ENCODE assay signal across 9 mouse cellular contexts in genomic region chr10:95729890-95730289, GRCm38 (mm10). TPM values are rescaled to one million over a fixed set of nuclear protein-coding genes. Genes with fewer than 3 reads are reported as not detected.
DNase-seq lines count a peak whose midpoint lies in the region; ATAC-seq lines count a peak whose summit lies in the region.
"Had no signal": no experiment of that assay in that cellular context is flagged by ENCODE, and none has a peak within 500 bp of the region (broad histone marks: within the 10 kb centered on the region; RNA-seq: fewer than 3 reads in every experiment).

No protein-coding gene starts in this region.

- no peaks in the 10 kb centered on the region for H3K36me3 ChIP-seq in hindbrain, embryonic 14.5 days (replicated peaks; ENCODE audit: control insufficient read depth, insufficient read depth)
- no peaks in the 10 kb centered on the region for H3K36me3 ChIP-seq in limb, embryonic 11.5 days (ENCODE audit: control insufficient read depth, insufficient read depth, low read length)

- no peaks in the 10 kb centered on the region for H3K9me3 ChIP-seq in hindbrain, embryonic 14.5 days (ENCODE audit: control insufficient read depth, low read length)
- H3K9me3 ChIP-seq in limb, embryonic 11.5 days (ENCODE audit: control insufficient read depth, low read length): no peaks in the 10 kb centered on the region

- H3K4me1 ChIP-seq in hindbrain, embryonic 14.5 days (replicated peaks; ENCODE audit: control insufficient read depth, insufficient read depth, low read length): no peaks in the 10 kb centered on the region
- peaks cover 18% of the 10 kb centered on the region; the same call in 1 of the 2 replicates for H3K4me1 ChIP-seq in limb, embryonic 11.5 days (ENCODE audit: control insufficient read depth, insufficient read depth, low read length)

- peak; percentile 81; the same call in 1 of the 2 replicates for ATAC-seq in hindbrain, embryonic 14.5 days (ENCODE audit: low FRiP score)
- peak; percentile 94 for ATAC-seq in limb, embryonic 11.5 days (ENCODE audit: insufficient number of reproducible peaks, low FRiP score, low TSS enrichment, low read depth)

- H3K4me2 ChIP-seq in hindbrain, embryonic 14.5 days (replicated peaks): no peak overlapping the region
- peak overlapping the region; percentile 2; the same call in 1 of the 2 replicates for H3K4me2 ChIP-seq in limb, embryonic 11.5 days (ENCODE audit: low read depth, severe bottlenecking)

- WGBS in hindbrain, embryonic 14.5 days: 29% methylated on average over 9 of the region's 9 CpGs
- 4% methylated on average over 9 of the region's 9 CpGs for WGBS in limb, embryonic 11.5 days

- no peaks in the 10 kb centered on the region for H3K27me3 ChIP-seq in hindbrain, embryonic 14.5 days (ENCODE audit: control insufficient read depth, insufficient read depth, low read length)
- no peaks in the 10 kb centered on the region for H3K27me3 ChIP-seq in limb, embryonic 11.5 days (ENCODE audit: control insufficient read depth, insufficient read depth, low read length)

- no peak overlapping the region for H3K27ac ChIP-seq in hindbrain, embryonic 14.5 days
- peak overlapping the region; percentile 56; the same call in 1 of the 2 replicates for H3K27ac ChIP-seq in limb, embryonic 11.5 days (replicated peaks; ENCODE audit: low read depth, low read length)

- DNase-seq in 3T3-L1 (ENCODE audit: low read depth, low spot score): peak; percentile 57
- DNase-seq in R1 (ENCODE audit: low read depth, low spot score): peak; percentile 92
- peak; percentile 61 for DNase-seq in hindbrain, embryonic 14.5 days (ENCODE audit: low spot score)
- DNase-seq in limb, embryonic 11.5 days (ENCODE audit: low spot score): peak; percentile 85
- no peak for DNase-seq in layer of hippocampus, postnatal 10 days (ENCODE audit: low spot score in 2 of 2)
- no peak for DNase-seq in layer of hippocampus, postnatal 14 days (ENCODE audit: low spot score in 2 of 2)
- no peak for DNase-seq in thymus, postnatal 4 days
- no peak for DNase-seq in layer of hippocampus, adult 11-12 months (ENCODE audit: low spot score)

- H3K9ac ChIP-seq in hindbrain, embryonic 14.5 days: no peak overlapping the region
- no peak overlapping the region for H3K9ac ChIP-seq in limb, embryonic 11.5 days (ENCODE audit: low read length)

- no peak overlapping the region for H3K4me3 ChIP-seq in hindbrain, embryonic 14.5 days (replicated peaks; ENCODE audit: low read length)
- H3K4me3 ChIP-seq in limb, embryonic 11.5 days (ENCODE audit: low read depth, low read length): no peak overlapping the region

RNA-seq across cellular contexts. Expression of gene Anapc15-ps, which starts 56.6 kb away (rescaled TPM):
- not detected in 2 replicates for polyA plus RNA-seq in hindbrain, embryonic 14.5 days (2014; fragmentation: Nextera tagmentation; extraction: Ambion mirVana)
- not detected in 2 replicates for polyA plus RNA-seq in limb, embryonic 11.5 days (2014; fragmentation: Nextera tagmentation; extraction: Ambion mirVana)
- not detected for total RNA-seq in layer of hippocampus, postnatal 10 days (2021)
- total RNA-seq in layer of hippocampus, postnatal 14 days (2021): not detected
- total RNA-seq: gastrocnemius, adult 8-10 months had no signal

Comparison
In these comparisons a context has a peak if more than half of its experiments do, and no peak if none do; other contexts are left out.
1. DNase-seq: peak in 3T3-L1 (single experiment), R1 (single experiment), hindbrain, embryonic 14.5 days (single experiment) and limb, embryonic 11.5 days (single experiment); none in layer of hippocampus, postnatal 10 days (0 of 2), layer of hippocampus, postnatal 14 days (0 of 2), thymus, postnatal 4 days (single experiment) and layer of hippocampus, adult 11-12 months (single experiment).